Mouse (Mus musculus) intestine, postnatal 0 days (tissue): ENCODE results near the gene Tet1. TPM values are rescaled to one million over a fixed set of nuclear protein-coding genes. Genes with fewer than 3 reads are reported as not detected.
"Not testable (repeated sequence)": the region's sequence is repeated elsewhere in the genome, so short reads cannot be mapped to it uniquely, and the experiment has no call there.

ENCODE experiments used
- ATAC-seq: fragments of 200-750 bp; cut with Nextera tagmentation; 2 replicates; pipeline ENCODE4 v1.8.0; 2017; ENCODE audit warnings: mild to moderate bottlenecking, moderate TSS enrichment, moderate library complexity
- H3K27ac ChIP-seq: fragments of 300-500 bp; sonication (generic); 2 replicates; pipeline ENCODE4 v1.5.1; 2014; ENCODE audit warnings: mild to moderate bottlenecking, low read depth, low read length, moderate library complexity
- H3K27me3 ChIP-seq: fragments of 300-500 bp; sonication (generic); replicated peaks from 2 replicates; pipeline ENCODE4 v1.6.1; 2014; ENCODE audit warnings: low read length, mixed read lengths; ENCODE audit not compliant: control insufficient read depth, insufficient read depth
- H3K36me3 ChIP-seq: fragments of 300-500 bp; sonication (generic); 2 replicates; pipeline ENCODE4 v1.6.1; 2014; ENCODE audit warnings: mild to moderate bottlenecking, moderate library complexity; ENCODE audit not compliant: control insufficient read depth, insufficient read depth
- H3K4me1 ChIP-seq: fragments of 300-500 bp; sonication (generic); replicated peaks from 2 replicates; pipeline ENCODE4 v1.6.1; 2014; ENCODE audit warnings: antibody characterized with exemption, low read length, mixed read lengths; ENCODE audit not compliant: control insufficient read depth, insufficient read depth
- H3K4me2 ChIP-seq: fragments of 300-500 bp; sonication (generic); replicated peaks from 2 replicates; pipeline ENCODE4 v1.6.1; 2014; ENCODE audit warnings: low read depth, mild to moderate bottlenecking, moderate library complexity
- H3K4me3 ChIP-seq: fragments of 300-500 bp; sonication (generic); 2 replicates; pipeline ENCODE4 v1.5.1; 2014; ENCODE audit warnings: low read depth, low read length
- H3K9ac ChIP-seq: fragments of 300-500 bp; sonication (generic); 2 replicates; pipeline ENCODE4 v1.6.1; 2014; ENCODE audit warnings: mild to moderate bottlenecking, low read depth, low read length
- H3K9me3 ChIP-seq: fragments of 300-500 bp; sonication (generic); 2 replicates; pipeline ENCODE4 v1.6.1; 2016; ENCODE audit warnings: mixed run types; ENCODE audit not compliant: control insufficient read depth
- CTCF ChIP-seq: sonication (generic); IDR thresholded peaks from 2 replicates; pipeline ENCODE4 v1.5.1; 2016; ENCODE audit warnings: low read depth, mild to moderate bottlenecking, control low read depth, antibody characterized with exemption, moderate library complexity
- WGBS: fragments of 180-500 bp; shearing (Covaris S2); extraction: QIAGEN DNeasy Blood & Tissue Kit; methylation state at CpG from one replicate; pipeline ENCODE4 v1.1.7; 2014; 5-methylcytosine and 5-hydroxymethylcytosine counted together
- polyA plus RNA-seq: library from polyadenylated mRNA; unstranded; fragments of >200 nt; fragmentation: Nextera tagmentation; extraction: Ambion mirVana; gene quantifications from 2 replicates; pipeline ENCODE4 v1.2.1, GENCODE M21; 2015

Tet1 gene
- polyA plus RNA-seq, 1 experiment from 2014 or later = 3.0 TPM

- no peak overlapping the region for H3K4me3 ChIP-seq
- no peaks in the 10 kb centered on the region for H3K27me3 ChIP-seq
- no peak overlapping the region for H3K9ac ChIP-seq
- peak; percentile 65 for TF ChIP-seq CTCF
- H3K27ac ChIP-seq = no peak overlapping the region
- no peak overlapping the region for H3K4me2 ChIP-seq
- H3K4me1 ChIP-seq = no peaks in the 10 kb centered on the region
- no peaks in the 10 kb centered on the region for H3K9me3 ChIP-seq
- WGBS = 79% methylated on average over 2 of the region's 2 CpGs
- no peak for ATAC-seq
- H3K36me3 ChIP-seq = no peaks in the 10 kb centered on the region
These were observed 104.7 kb downstream of the Tet1 start for GRCm38 (mm10) chr10:62804106-62804505.

GRCm38 (mm10) chr10:62803296-62803695 is 105.5 kb downstream of the Tet1 start:
- H3K27me3 ChIP-seq = no peaks in the 10 kb centered on the region
- no peak for TF ChIP-seq CTCF
- 98% methylated on average over 2 of the region's 2 CpGs for WGBS
- no peaks in the 10 kb centered on the region for H3K36me3 ChIP-seq
- no peak overlapping the region for H3K27ac ChIP-seq
- no peak overlapping the region for H3K4me3 ChIP-seq
- H3K4me2 ChIP-seq = no peak overlapping the region
- no peak overlapping the region for H3K9ac ChIP-seq
- no peak for ATAC-seq
- no peaks in the 10 kb centered on the region for H3K4me1 ChIP-seq
- H3K9me3 ChIP-seq = no peaks in the 10 kb centered on the region

GRCm38 (mm10) chr10:62794221-62794620 is 114.6 kb downstream of the Tet1 start:
- 99% methylated on average over 4 of the region's 4 CpGs for WGBS
- Histone ChIP-seq H3K9ac (no peak overlapping the region), H3K36me3 (peaks cover 5% of the 10 kb centered on the region; the same call in 1 of the 2 replicates), H3K4me1 (no peaks in the 10 kb centered on the region), H3K27me3 (no peaks in the 10 kb centered on the region), H3K27ac (no peak overlapping the region), H3K4me2 (no peak overlapping the region), H3K4me3 (no peak overlapping the region), H3K9me3 (no peaks in the 10 kb centered on the region)
- no peak for ATAC-seq
- no peak for TF ChIP-seq CTCF

GRCm38 (mm10) chr10:62793091-62793453 is 115.7 kb downstream of the Tet1 start:
- Histone ChIP-seq H3K9ac (no peak overlapping the region), H3K4me3 (peak overlapping the region; percentile 99), H3K36me3 (peaks cover 15% of the 10 kb centered on the region), H3K27ac (peak overlapping the region; percentile 93; the same call in 1 of the 2 replicates), H3K4me2 (peak overlapping the region; percentile 64), H3K27me3 (no peaks in the 10 kb centered on the region), H3K4me1 (no peaks in the 10 kb centered on the region), H3K9me3 (no peaks in the 10 kb centered on the region)
- no peak for ATAC-seq
- 57% methylated on average over 2 of the region's 2 CpGs for WGBS
- no peak for TF ChIP-seq CTCF

- ATAC-seq = peak; percentile 98
- WGBS = 3% methylated on average over 55 of the region's 55 CpGs
These were observed 116.4 kb downstream of the Tet1 start, which contains the start of gene Ccar1 for GRCm38 (mm10) chr10:62792177-62793090. Gene Ccar1, minus strand, starts transcription at chr10:62792286.

GRCm38 (mm10) chr10:62791251-62792176 is 117.3 kb downstream of the Tet1 start:
- peak; percentile 73 for ATAC-seq
- Histone ChIP-seq H3K4me2 (peak overlapping the region; percentile 64), H3K9ac (peak overlapping the region; percentile 94), H3K36me3 (peaks cover 30% of the 10 kb centered on the region), H3K4me3 (peak overlapping the region; percentile 99), H3K27ac (peak overlapping the region; percentile 93), H3K27me3 (no peaks in the 10 kb centered on the region), H3K9me3 (no peaks in the 10 kb centered on the region), H3K4me1 (no peaks in the 10 kb centered on the region)
- under 1% methylated on average over 68 of the region's 78 CpGs for WGBS
- no peak for TF ChIP-seq CTCF

More at GRCm38 (mm10) chr10:62792177-62793090, 116.4 kb downstream of the Tet1 start, which contains the start of gene Ccar1:
- Histone ChIP-seq H3K9me3 (no peaks in the 10 kb centered on the region), H3K36me3 (peaks cover 21% of the 10 kb centered on the region), H3K27ac (peak within 1 kb of the TSS; percentile 93), H3K4me3 (peak within 1 kb of the TSS; percentile 99), H3K4me1 (no peaks in the 10 kb centered on the region), H3K27me3 (no peaks in the 10 kb centered on the region), H3K9ac (peak within 1 kb of the TSS; percentile 94), H3K4me2 (peak within 1 kb of the TSS; percentile 64)
- TF ChIP-seq CTCF = peak; percentile 44

- peaks cover 93% of the 10 kb centered on the region for H3K36me3 ChIP-seq
- not testable (repeated sequence) for H3K4me3 ChIP-seq, H3K27ac ChIP-seq, H3K4me1 ChIP-seq, H3K4me2 ChIP-seq, H3K9ac ChIP-seq, ATAC-seq, H3K27me3 ChIP-seq, H3K9me3 ChIP-seq
- WGBS = 87% methylated on average over 1 of the region's 1 CpGs
These were observed 127.0 kb downstream of the Tet1 start for GRCm38 (mm10) chr10:62781776-62782175.
